Mouse (Mus musculus): ENCODE measurements around the gene Adamts18. TPM values are rescaled to one million over a fixed set of nuclear protein-coding genes. Genes with fewer than 3 reads are reported as not detected.

Adamts18 gene
- polyA plus RNA-seq, 1 experiment from 2014 or later, result 3.8 TPM

- H3K36me3 ChIP-seq (ENCODE audit: control insufficient read depth, insufficient read depth, low read length), result no peaks in the 10 kb centered on the region
- no peaks in the 10 kb centered on the region for H3K9me3 ChIP-seq (replicated peaks; ENCODE audit: control insufficient read depth, low read length, poor library complexity, severe bottlenecking)
- H3K27ac ChIP-seq (ENCODE audit: low read length), result no peak overlapping the region
- H3K4me1 ChIP-seq (ENCODE audit: control insufficient read depth, insufficient read depth, low read length), result peaks cover 3% of the 10 kb centered on the region; the same call in 1 of the 2 replicates
- 73% methylated on average over 8 of the region's 8 CpGs for WGBS
- H3K9ac ChIP-seq (ENCODE audit: low read depth, low read length), result no peak overlapping the region
- no peak overlapping the region for H3K4me2 ChIP-seq (ENCODE audit: low read length)
- no peak for ATAC-seq
- H3K27me3 ChIP-seq (ENCODE audit: control insufficient read depth, insufficient read depth, low read depth, low read length), result no peaks in the 10 kb centered on the region
- H3K4me3 ChIP-seq (ENCODE audit: low read depth, low read length), result no peak overlapping the region
Measured at GRCm38 (mm10) chr8:113665951-113666350, 182.6 kb downstream of the Adamts18 start.

- no peaks in the 10 kb centered on the region for H3K9me3 ChIP-seq (replicated peaks; ENCODE audit: control insufficient read depth, low read length, poor library complexity, severe bottlenecking)
- no peaks in the 10 kb centered on the region for H3K36me3 ChIP-seq (ENCODE audit: control insufficient read depth, insufficient read depth, low read length)
- H3K27me3 ChIP-seq (ENCODE audit: control insufficient read depth, insufficient read depth, low read depth, low read length), result no peaks in the 10 kb centered on the region
- H3K9ac ChIP-seq (ENCODE audit: low read depth, low read length), result no peak overlapping the region
- WGBS, result 54% methylated on average over 4 of the region's 4 CpGs
- no peak overlapping the region for H3K27ac ChIP-seq (ENCODE audit: low read length)
- H3K4me3 ChIP-seq (ENCODE audit: low read depth, low read length), result no peak overlapping the region
- no peak overlapping the region for H3K4me2 ChIP-seq (ENCODE audit: low read length)
- peak; percentile 71; the same call in 1 of the 2 replicates for ATAC-seq
- H3K4me1 ChIP-seq (ENCODE audit: control insufficient read depth, insufficient read depth, low read length), result peaks cover 3% of the 10 kb centered on the region; the same call in 1 of the 2 replicates
Measured at GRCm38 (mm10) chr8:113665036-113665435, 183.5 kb downstream of the Adamts18 start.

GRCm38 (mm10) chr8:113664544-113664943 lies 184.0 kb downstream of the Adamts18 start:
- WGBS, result 12% methylated on average over 2 of the region's 2 CpGs
- Histone ChIP-seq H3K4me3 (ENCODE audit: low read depth, low read length) (no peak overlapping the region), H3K27me3 (ENCODE audit: control insufficient read depth, insufficient read depth, low read depth, low read length) (no peaks in the 10 kb centered on the region), H3K4me1 (ENCODE audit: control insufficient read depth, insufficient read depth, low read length) (peaks cover 3% of the 10 kb centered on the region; the same call in 1 of the 2 replicates), H3K4me2 (ENCODE audit: low read length) (no peak overlapping the region), H3K9me3 (replicated peaks; ENCODE audit: control insufficient read depth, low read length, poor library complexity, severe bottlenecking) (no peaks in the 10 kb centered on the region), H3K27ac (ENCODE audit: low read length) (no peak overlapping the region), H3K36me3 (ENCODE audit: control insufficient read depth, insufficient read depth, low read length) (no peaks in the 10 kb centered on the region), H3K9ac (ENCODE audit: low read depth, low read length) (no peak overlapping the region)
- peak; percentile 90 for ATAC-seq

GRCm38 (mm10) chr8:113660128-113660527 lies 188.4 kb downstream of the Adamts18 start:
- H3K9me3 ChIP-seq (replicated peaks; ENCODE audit: control insufficient read depth, low read length, poor library complexity, severe bottlenecking), result no peaks in the 10 kb centered on the region
- H3K27ac ChIP-seq (ENCODE audit: low read length), result no peak overlapping the region
- no peak overlapping the region for H3K4me2 ChIP-seq (ENCODE audit: low read length)
- H3K4me1 ChIP-seq (ENCODE audit: control insufficient read depth, insufficient read depth, low read length), result peaks cover 3% of the 10 kb centered on the region; the same call in 1 of the 2 replicates
- no peak overlapping the region for H3K4me3 ChIP-seq (ENCODE audit: low read depth, low read length)
- no peak overlapping the region for H3K9ac ChIP-seq (ENCODE audit: low read depth, low read length)
- WGBS, result 78% methylated on average over 1 of the region's 1 CpGs
- H3K36me3 ChIP-seq (ENCODE audit: control insufficient read depth, insufficient read depth, low read length), result no peaks in the 10 kb centered on the region
- no peak for ATAC-seq
- H3K27me3 ChIP-seq (ENCODE audit: control insufficient read depth, insufficient read depth, low read depth, low read length), result no peaks in the 10 kb centered on the region

GRCm38 (mm10) chr8:113656681-113657298 lies 191.7 kb downstream of the Adamts18 start:
- WGBS, result 81% methylated on average over 11 of the region's 11 CpGs
- Histone ChIP-seq H3K9ac (ENCODE audit: low read depth, low read length) (no peak overlapping the region), H3K9me3 (replicated peaks; ENCODE audit: control insufficient read depth, low read length, poor library complexity, severe bottlenecking) (no peaks in the 10 kb centered on the region)

GRCm38 (mm10) chr8:113656154-113656553 lies 192.4 kb downstream of the Adamts18 start:
- H3K27me3 ChIP-seq (ENCODE audit: control insufficient read depth, insufficient read depth, low read depth, low read length), result no peaks in the 10 kb centered on the region
- no peak overlapping the region for H3K4me2 ChIP-seq (ENCODE audit: low read length)
- H3K27ac ChIP-seq (ENCODE audit: low read length), result no peak overlapping the region
- no peaks in the 10 kb centered on the region for H3K4me1 ChIP-seq (ENCODE audit: control insufficient read depth, insufficient read depth, low read length)
- no peaks in the 10 kb centered on the region for H3K9me3 ChIP-seq (replicated peaks; ENCODE audit: control insufficient read depth, low read length, poor library complexity, severe bottlenecking)
- 91% methylated on average over 5 of the region's 5 CpGs for WGBS
- no peak for ATAC-seq
- H3K4me3 ChIP-seq (ENCODE audit: low read depth, low read length), result no peak overlapping the region
- H3K9ac ChIP-seq (ENCODE audit: low read depth, low read length), result no peak overlapping the region
- H3K36me3 ChIP-seq (ENCODE audit: control insufficient read depth, insufficient read depth, low read length), result no peaks in the 10 kb centered on the region

More at GRCm38 (mm10) chr8:113656681-113657298, 191.7 kb downstream of the Adamts18 start:
- Histone ChIP-seq H3K27me3 (ENCODE audit: control insufficient read depth, insufficient read depth, low read depth, low read length) (no peaks in the 10 kb centered on the region), H3K4me2 (ENCODE audit: low read length) (no peak overlapping the region), H3K27ac (ENCODE audit: low read length) (no peak overlapping the region), H3K36me3 (ENCODE audit: control insufficient read depth, insufficient read depth, low read length) (no peaks in the 10 kb centered on the region), H3K4me3 (ENCODE audit: low read depth, low read length) (no peak overlapping the region), H3K4me1 (ENCODE audit: control insufficient read depth, insufficient read depth, low read length) (no peaks in the 10 kb centered on the region)
- no peak for ATAC-seq

GRCm38 (mm10) chr8:113653151-113653550 lies 195.4 kb downstream of the Adamts18 start:
- Histone ChIP-seq H3K9ac (ENCODE audit: low read depth, low read length) (no peak overlapping the region), H3K4me2 (ENCODE audit: low read length) (no peak overlapping the region), H3K36me3 (ENCODE audit: control insufficient read depth, insufficient read depth, low read length) (no peaks in the 10 kb centered on the region), H3K27ac (ENCODE audit: low read length) (no peak overlapping the region), H3K9me3 (replicated peaks; ENCODE audit: control insufficient read depth, low read length, poor library complexity, severe bottlenecking) (no peaks in the 10 kb centered on the region), H3K27me3 (ENCODE audit: control insufficient read depth, insufficient read depth, low read depth, low read length) (no peaks in the 10 kb centered on the region), H3K4me1 (ENCODE audit: control insufficient read depth, insufficient read depth, low read length) (no peaks in the 10 kb centered on the region), H3K4me3 (ENCODE audit: low read depth, low read length) (no peak overlapping the region)
- no peak for ATAC-seq
- 67% methylated on average over 4 of the region's 4 CpGs for WGBS

- H3K4me1 ChIP-seq (ENCODE audit: control insufficient read depth, insufficient read depth, low read length), result no peaks in the 10 kb centered on the region
- no peak overlapping the region for H3K4me3 ChIP-seq (ENCODE audit: low read depth, low read length)
- no peaks in the 10 kb centered on the region for H3K36me3 ChIP-seq (ENCODE audit: control insufficient read depth, insufficient read depth, low read length)
- no peak overlapping the region for H3K9ac ChIP-seq (ENCODE audit: low read depth, low read length)
- no peak overlapping the region for H3K27ac ChIP-seq (ENCODE audit: low read length)
- whole genome bisulfite sequencing, result 90% methylated on average over 11 of the region's 12 CpGs
- H3K27me3 ChIP-seq (ENCODE audit: control insufficient read depth, insufficient read depth, low read depth, low read length), result no peaks in the 10 kb centered on the region
- H3K4me2 ChIP-seq (ENCODE audit: low read length), result no peak overlapping the region
- no peaks in the 10 kb centered on the region for H3K9me3 ChIP-seq (replicated peaks; ENCODE audit: control insufficient read depth, low read length, poor library complexity, severe bottlenecking)
- no peak for ATAC-seq
Measured at GRCm38 (mm10) chr8:113652450-113652849, 196.1 kb downstream of the Adamts18 start.
